Mouse (Mus musculus) liver, embryonic 12.5 days (tissue): Measurements from ENCODE around the gene Tbc1d22b. TPM values are rescaled to one million over a fixed set of nuclear protein-coding genes. Genes with fewer than 3 reads are reported as not detected.

Source experiments
- ATAC-seq: fragments of 200-750 bp; cut with Nextera tagmentation; 2 replicates; pipeline ENCODE4 v1.8.0; 2017; ENCODE audit warnings: moderate number of reproducible peaks, mild to moderate bottlenecking, moderate library complexity
- H3K27ac ChIP-seq: fragments of 300-500 bp; sonication (generic); 2 replicates; pipeline ENCODE4 v1.5.1; 2016; ENCODE audit warnings: mild to moderate bottlenecking
- H3K27me3 ChIP-seq: fragments of 300-500 bp; sonication (generic); replicated peaks from 2 replicates; pipeline ENCODE4 v1.6.1; 2016; ENCODE audit warnings: mild to moderate bottlenecking, moderate library complexity
- H3K36me3 ChIP-seq: fragments of 300-500 bp; sonication (generic); 2 replicates; pipeline ENCODE4 v1.6.1; 2016; ENCODE audit warnings: mild to moderate bottlenecking, moderate library complexity
- H3K4me1 ChIP-seq: fragments of 300-500 bp; sonication (generic); 2 replicates; pipeline ENCODE4 v1.6.1; 2016
- H3K4me2 ChIP-seq: fragments of 300-500 bp; sonication (generic); 2 replicates; pipeline ENCODE4 v1.6.1; 2016; ENCODE audit warnings: mild to moderate bottlenecking, moderate library complexity
- H3K4me3 ChIP-seq: fragments of 300-500 bp; sonication (generic); 2 replicates; pipeline ENCODE4 v1.5.1; 2016; ENCODE audit warnings: mild to moderate bottlenecking, moderate library complexity
- H3K9ac ChIP-seq: fragments of 300-500 bp; sonication (generic); 2 replicates; pipeline ENCODE4 v1.6.1; 2016; ENCODE audit warnings: mild to moderate bottlenecking, moderate library complexity
- H3K9me3 ChIP-seq: fragments of 300-500 bp; sonication (generic); replicated peaks from 2 replicates; pipeline ENCODE4 v1.6.1; 2016; ENCODE audit warnings: mild to moderate bottlenecking, moderate library complexity
- WGBS: fragments of 180-500 bp; shearing (Covaris S2); methylation state at CpG from one replicate; pipeline ENCODE4 v1.1.7; 2016; ENCODE audit not compliant: insufficient replicate concordance; 5-methylcytosine and 5-hydroxymethylcytosine counted together
- polyA plus RNA-seq: library from polyadenylated mRNA; unstranded; fragments of >200 nt; fragmentation: Nextera tagmentation; extraction: Ambion mirVana; gene quantifications from 2 replicates; pipeline ENCODE4 v1.2.1, GENCODE M21; 2016

Tbc1d22b gene
- polyA plus RNA-seq, 1 experiment from 2014 or later = 7.4 TPM

- Histone ChIP-seq H3K27ac (no peak overlapping the region), H3K36me3 (peaks cover 71% of the 10 kb centered on the region), H3K4me3 (no peak overlapping the region), H3K4me2 (no peak overlapping the region), H3K9me3 (no peaks in the 10 kb centered on the region), H3K4me1 (peaks cover 43% of the 10 kb centered on the region), H3K27me3 (no peaks in the 10 kb centered on the region), H3K9ac (no peak overlapping the region)
- ATAC-seq = no peak
- 76% methylated on average over 4 of the region's 4 CpGs for WGBS
Observed at GRCm38 (mm10) chr17:29579579-29580126, 30.1 kb downstream of the Tbc1d22b start.

DNA sequence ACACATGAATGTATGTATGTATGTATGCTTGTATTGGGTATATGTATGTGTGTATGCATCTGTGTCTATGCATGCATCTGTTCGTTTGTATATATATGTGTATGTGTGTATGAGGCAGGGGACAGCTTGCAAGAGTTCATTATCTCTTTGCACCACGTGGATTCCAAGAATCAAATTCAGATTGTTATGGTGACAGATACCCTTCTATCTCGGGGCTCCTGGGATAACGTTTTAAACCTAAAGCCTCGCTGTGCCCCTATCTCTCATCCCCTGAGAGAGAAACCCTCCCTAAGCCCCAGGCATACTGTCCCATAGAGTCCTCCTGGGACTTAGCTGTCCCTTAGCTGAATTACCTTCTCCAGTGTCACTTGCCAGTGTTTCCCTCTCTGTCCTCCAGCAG, 34.0 kb downstream of the Tbc1d22b start:
- ATAC-seq = peak; percentile 82
- 23% methylated on average over 5 of the region's 5 CpGs for WGBS
- H3K4me1 ChIP-seq = peaks cover 48% of the 10 kb centered on the region
- no peaks in the 10 kb centered on the region for H3K9me3 ChIP-seq
- H3K27me3 ChIP-seq = no peaks in the 10 kb centered on the region
- no peak overlapping the region for H3K4me3 ChIP-seq
- peaks cover 47% of the 10 kb centered on the region for H3K36me3 ChIP-seq
- H3K27ac ChIP-seq = no peak overlapping the region
- H3K4me2 ChIP-seq = peak overlapping the region; percentile 33; the same call in 1 of the 2 replicates
- H3K9ac ChIP-seq = no peak overlapping the region

DNA sequence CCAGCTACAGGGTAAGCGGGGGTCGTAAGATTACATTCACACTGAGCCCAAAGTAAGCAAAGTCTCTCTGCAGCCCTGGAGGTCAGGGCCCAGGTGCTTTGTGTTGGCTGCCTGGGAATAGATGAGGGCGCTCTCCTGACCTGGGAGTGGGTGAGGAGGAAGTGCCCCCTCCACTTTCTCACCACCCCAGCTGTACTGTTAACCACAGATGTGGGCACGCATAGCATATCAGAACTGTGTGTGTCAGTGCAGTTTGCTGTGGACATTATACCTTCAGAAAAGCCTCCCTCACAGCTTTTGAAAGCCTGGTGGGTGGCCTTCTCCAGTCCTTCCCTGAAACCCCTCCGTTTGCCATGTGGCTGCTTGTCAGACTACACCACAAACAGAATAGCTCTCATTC, 34.7 kb downstream of the Tbc1d22b start:
- Histone ChIP-seq H3K4me1 (peaks cover 46% of the 10 kb centered on the region), H3K4me3 (no peak overlapping the region), H3K27ac (no peak overlapping the region), H3K27me3 (no peaks in the 10 kb centered on the region), H3K4me2 (peak overlapping the region; percentile 33; the same call in 1 of the 2 replicates), H3K9ac (no peak overlapping the region), H3K9me3 (no peaks in the 10 kb centered on the region), H3K36me3 (peaks cover 40% of the 10 kb centered on the region)
- 64% methylated on average over 5 of the region's 5 CpGs for WGBS
- ATAC-seq = 0 out of 2 replicates have a peak, but pooled peaks have one; percentile 3

- H3K4me2 ChIP-seq = no peak overlapping the region
- H3K36me3 ChIP-seq = peaks cover 35% of the 10 kb centered on the region
- H3K4me1 ChIP-seq = peaks cover 42% of the 10 kb centered on the region
- no peak overlapping the region for H3K4me3 ChIP-seq
- no peak for ATAC-seq
- H3K9me3 ChIP-seq = no peaks in the 10 kb centered on the region
- no peak overlapping the region for H3K9ac ChIP-seq
- H3K27me3 ChIP-seq = no peaks in the 10 kb centered on the region
- no peak overlapping the region for H3K27ac ChIP-seq
- 76% methylated on average over 3 of the region's 3 CpGs for WGBS
Observed at GRCm38 (mm10) chr17:29584737-29585136, 35.2 kb downstream of the Tbc1d22b start.

DNA sequence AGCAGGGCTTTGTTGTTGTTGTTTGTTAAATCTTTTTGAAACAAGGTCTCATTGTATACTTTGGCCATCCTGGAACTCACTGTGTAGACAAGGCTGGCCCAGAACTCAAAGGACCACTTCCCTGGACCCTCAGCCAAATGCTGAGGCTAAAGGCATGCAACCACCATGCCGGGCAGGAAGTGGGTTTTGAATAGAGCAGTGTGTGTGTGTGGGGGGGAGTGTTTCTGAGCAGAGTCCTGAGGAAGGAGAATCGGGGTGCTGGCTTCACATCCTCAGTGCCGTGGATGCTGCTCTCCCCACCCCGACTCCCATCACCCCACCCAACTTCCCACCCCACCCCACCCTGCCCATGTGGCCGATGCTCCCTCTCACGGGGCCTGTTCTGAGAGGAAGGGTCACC, 35.9 kb downstream of the Tbc1d22b start:
- Histone ChIP-seq H3K9me3 (no peaks in the 10 kb centered on the region), H3K4me1 (peaks cover 35% of the 10 kb centered on the region), H3K4me3 (no peak overlapping the region), H3K36me3 (peaks cover 29% of the 10 kb centered on the region), H3K27ac (no peak overlapping the region), H3K4me2 (no peak overlapping the region), H3K9ac (no peak overlapping the region), H3K27me3 (no peaks in the 10 kb centered on the region)
- ATAC-seq = no peak
- 56% methylated on average over 6 of the region's 6 CpGs for WGBS

DNA sequence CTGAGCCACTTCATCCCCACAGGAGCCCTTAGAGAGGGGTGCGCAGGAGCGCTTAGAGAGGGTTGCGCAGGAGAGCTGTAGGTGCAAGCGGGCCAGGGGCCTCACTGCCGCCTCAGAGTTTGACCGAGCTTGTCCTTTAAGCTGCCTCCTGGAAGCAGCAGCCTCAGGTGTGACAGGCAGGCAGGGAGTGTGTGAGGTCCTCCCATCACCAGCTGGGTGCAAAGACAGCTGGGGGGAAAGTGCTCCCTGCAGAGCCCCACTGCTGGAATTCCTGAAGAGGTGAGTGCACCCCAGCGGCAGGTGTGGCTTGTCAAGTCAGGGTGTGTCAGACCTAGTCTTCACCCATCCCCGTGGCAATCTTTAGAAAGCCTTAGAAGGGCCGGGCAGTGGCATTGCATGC, 37.3 kb downstream of the Tbc1d22b start:
- peaks cover 24% of the 10 kb centered on the region for H3K4me1 ChIP-seq
- H3K9ac ChIP-seq = no peak overlapping the region
- H3K4me3 ChIP-seq = no peak overlapping the region
- H3K27me3 ChIP-seq = no peaks in the 10 kb centered on the region
- H3K9me3 ChIP-seq = no peaks in the 10 kb centered on the region
- H3K4me2 ChIP-seq = no peak overlapping the region
- H3K36me3 ChIP-seq = peaks cover 19% of the 10 kb centered on the region; the same call in 1 of the 2 replicates
- no peak overlapping the region for H3K27ac ChIP-seq
- ATAC-seq = no peak
- 79% methylated on average over 9 of the region's 9 CpGs for WGBS

- Histone ChIP-seq H3K36me3 (peaks cover 10% of the 10 kb centered on the region), H3K4me3 (no peak overlapping the region), H3K27me3 (no peaks in the 10 kb centered on the region), H3K27ac (no peak overlapping the region), H3K4me2 (no peak overlapping the region), H3K4me1 (peaks cover 8% of the 10 kb centered on the region), H3K9me3 (no peaks in the 10 kb centered on the region), H3K9ac (no peak overlapping the region)
- WGBS = 76% methylated on average over 11 of the region's 11 CpGs
- no peak for ATAC-seq
Observed at GRCm38 (mm10) chr17:29589221-29589898, 39.8 kb downstream of the Tbc1d22b start.

- Histone ChIP-seq H3K9ac (no peak overlapping the region), H3K4me2 (no peak overlapping the region), H3K27me3 (no peaks in the 10 kb centered on the region), H3K4me1 (0 out of 2 replicates have a peak, but pooled peaks cover 4% of the 10 kb centered on the region), H3K4me3 (no peak overlapping the region), H3K9me3 (no peaks in the 10 kb centered on the region), H3K36me3 (peaks cover 47% of the 10 kb centered on the region), H3K27ac (no peak overlapping the region)
- ATAC-seq = no peak
- WGBS = 79% methylated on average over 15 of the region's 15 CpGs
Observed at GRCm38 (mm10) chr17:29595891-29596770, 46.5 kb downstream of the Tbc1d22b start.

DNA sequence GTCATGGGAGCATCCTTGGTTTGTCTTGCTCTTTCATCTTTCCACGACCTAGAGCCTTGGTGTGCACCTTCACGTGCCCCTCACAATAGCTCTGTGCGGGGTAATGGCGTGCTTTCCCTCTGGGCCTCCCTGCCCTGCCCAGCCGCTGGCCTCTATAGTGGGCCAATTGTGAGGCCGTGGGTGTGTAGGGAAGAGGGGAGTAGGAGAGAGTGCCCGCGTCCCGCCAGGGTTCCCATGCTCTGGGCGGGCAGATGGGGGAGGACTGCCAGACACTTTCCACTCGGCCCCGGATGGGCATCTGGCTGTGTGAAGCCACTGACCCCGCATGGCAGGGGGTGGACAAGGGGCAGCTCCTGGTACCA, 47.2 kb downstream of the Tbc1d22b start:
- Histone ChIP-seq H3K27ac (no peak overlapping the region), H3K9me3 (no peaks in the 10 kb centered on the region), H3K36me3 (peaks cover 48% of the 10 kb centered on the region), H3K4me1 (0 out of 2 replicates have a peak, but pooled peaks cover 4% of the 10 kb centered on the region), H3K4me3 (no peak overlapping the region), H3K9ac (no peak overlapping the region), H3K4me2 (no peak overlapping the region), H3K27me3 (no peaks in the 10 kb centered on the region)
- ATAC-seq = no peak
- WGBS = 75% methylated on average over 13 of the region's 13 CpGs

GRCm38 (mm10) chr17:29599051-29599450, 49.5 kb downstream of the Tbc1d22b start:
- no peak overlapping the region for H3K9ac ChIP-seq
- 85% methylated on average over 14 of the region's 14 CpGs for WGBS
- ATAC-seq = no peak
- peaks cover 61% of the 10 kb centered on the region for H3K36me3 ChIP-seq
- H3K27me3 ChIP-seq = no peaks in the 10 kb centered on the region
- no peaks in the 10 kb centered on the region for H3K9me3 ChIP-seq
- H3K4me3 ChIP-seq = no peak overlapping the region
- H3K4me2 ChIP-seq = no peak overlapping the region
- H3K4me1 ChIP-seq = 0 out of 2 replicates have a peak, but pooled peaks cover 4% of the 10 kb centered on the region
- H3K27ac ChIP-seq = no peak overlapping the region

DNA sequence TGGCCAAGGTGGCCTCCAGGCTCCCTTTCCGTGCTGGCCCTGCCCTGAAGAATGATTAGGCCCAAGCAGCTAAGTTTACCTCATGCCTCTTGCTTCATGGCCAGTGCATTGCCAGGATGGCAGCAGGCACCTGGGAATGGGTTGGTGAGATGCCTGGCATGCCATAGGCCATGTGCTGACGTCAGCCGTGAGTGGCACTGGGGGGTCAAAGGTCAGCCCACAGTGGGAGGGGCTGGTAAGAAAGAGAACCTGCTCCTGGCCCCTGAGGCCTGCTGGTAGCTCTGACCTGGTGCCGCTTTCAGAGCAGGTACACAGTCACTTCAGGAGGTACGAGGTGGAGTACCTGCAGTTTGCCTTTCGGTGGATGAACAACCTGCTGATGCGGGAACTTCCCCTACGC, 50.0 kb downstream of the Tbc1d22b start:
- peaks cover 62% of the 10 kb centered on the region for H3K36me3 ChIP-seq
- no peak overlapping the region for H3K27ac ChIP-seq
- H3K27me3 ChIP-seq = no peaks in the 10 kb centered on the region
- H3K4me3 ChIP-seq = no peak overlapping the region
- H3K4me1 ChIP-seq = 0 out of 2 replicates have a peak, but pooled peaks cover 4% of the 10 kb centered on the region
- no peaks in the 10 kb centered on the region for H3K9me3 ChIP-seq
- ATAC-seq = no peak
- H3K9ac ChIP-seq = no peak overlapping the region
- H3K4me2 ChIP-seq = no peak overlapping the region
- WGBS = 85% methylated on average over 8 of the region's 8 CpGs

- Histone ChIP-seq H3K36me3 (peaks cover 55% of the 10 kb centered on the region), H3K9ac (no peak overlapping the region), H3K4me2 (no peak overlapping the region), H3K9me3 (no peaks in the 10 kb centered on the region), H3K4me3 (no peak overlapping the region), H3K4me1 (peaks cover 4% of the 10 kb centered on the region; the same call in 1 of the 2 replicates), H3K27me3 (no peaks in the 10 kb centered on the region), H3K27ac (no peak overlapping the region)
- ATAC-seq = no peak
- 64% methylated on average over 4 of the region's 4 CpGs for WGBS
Observed at GRCm38 (mm10) chr17:29601391-29601790, 51.8 kb downstream of the Tbc1d22b start.
